In the genomic region with DNA sequence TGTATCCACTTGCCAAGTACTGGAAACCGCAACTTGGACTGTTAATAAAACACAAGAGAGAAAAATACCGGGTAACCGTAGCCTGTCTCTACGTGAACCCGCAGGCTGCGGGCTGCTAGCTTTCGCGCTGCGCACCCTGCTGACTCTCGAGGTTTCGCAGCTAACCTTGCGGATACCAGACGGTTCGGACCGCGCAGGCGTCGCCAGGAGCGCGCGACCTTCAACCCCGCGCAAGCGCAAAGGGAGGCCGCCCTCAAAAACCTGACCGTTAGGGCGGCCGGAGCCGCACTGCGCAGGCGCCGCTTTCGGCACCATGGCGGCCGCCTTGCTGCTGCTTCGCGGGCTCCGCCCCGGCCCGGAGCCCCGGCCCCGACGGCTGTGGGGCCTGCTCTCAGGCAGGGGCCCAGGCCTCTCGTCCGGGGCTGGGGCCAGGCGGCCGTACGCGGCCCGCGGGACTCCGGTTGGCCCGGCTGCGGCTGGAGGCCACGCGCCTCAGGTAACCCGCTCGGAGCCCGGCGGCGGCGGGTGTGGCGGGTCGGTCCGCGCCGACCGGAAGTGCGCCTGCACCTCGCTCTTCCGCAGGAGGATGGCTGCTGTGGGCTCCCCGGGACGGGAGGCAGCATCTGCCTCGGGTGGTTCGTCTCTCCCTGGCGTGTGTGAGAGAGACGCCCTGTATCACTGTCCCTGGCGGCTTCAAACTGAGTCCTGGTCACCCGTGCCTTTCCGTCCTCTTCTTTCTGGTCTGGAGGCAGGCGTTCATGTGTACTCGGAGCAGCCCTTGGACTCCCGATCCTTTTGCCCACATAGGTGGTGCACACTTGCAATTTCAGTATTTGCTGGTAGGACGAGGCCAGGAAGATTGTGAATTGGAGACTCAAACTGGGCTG, we compare ENCODE assay signal across 8 mouse cellular contexts. TPM values are rescaled to one million over a fixed set of nuclear protein-coding genes. Genes with fewer than 3 reads are reported as not detected.
DNase-seq lines count a peak whose midpoint lies in the region; ATAC-seq and TF ChIP-seq lines count a peak whose summit lies in the region.

No protein-coding gene starts in this region.

- H3K4me1 ChIP-seq in hindbrain, postnatal 0 days (ENCODE audit: insufficient read depth, low read length), result 0 out of 2 replicates have a peak, but pooled peaks cover 7% of the 10 kb centered on the region

- peak; percentile 65 for TF ChIP-seq CTCF in hindbrain, postnatal 0 days (IDR thresholded peaks at IDR 0.05; ENCODE audit: low read depth)
- peak; percentile 53 for TF ChIP-seq CTCF in left cerebral cortex, adult 2 months (IDR thresholded peaks at IDR 0.05)

- peak; percentile 96 for ATAC-seq in hindbrain, postnatal 0 days
- ATAC-seq in megakaryocyte, adult 5-6 weeks (ENCODE audit: poor library complexity, severe bottlenecking), result peak; percentile 94

- H3K4me3 ChIP-seq in hindbrain, postnatal 0 days (ENCODE audit: low read length), result peak overlapping the region; percentile 96
- H3K4me3 ChIP-seq in left cerebral cortex, adult 2 months, result peak overlapping the region; percentile 62

- peak; percentile 95 for DNase-seq in WW6 (ENCODE audit: low read depth, low spot score)
- DNase-seq in cerebellum, postnatal 4 days (ENCODE audit: low spot score in 2 of 2), result peak; percentile 88 to 94
- peak; percentile 96 for DNase-seq in gastrocnemius, adult 18-20 months (ENCODE audit: low spot score)
- DNase-seq in hindbrain, postnatal 0 days (ENCODE audit: low spot score), result peak; percentile 99
- DNase-seq in left cerebral cortex, adult 2 months (ENCODE audit: extremely low spot score in 1 of 2, low spot score in 2 of 2), result peak; percentile 95 to 96
- peak; percentile 94 to 97 for DNase-seq in right cerebral cortex, adult 2 months (ENCODE audit: low spot score in 2 of 2)
- peak; percentile 95 for DNase-seq in urinary bladder, postnatal 14 days (ENCODE audit: low spot score)

- H3K9me3 ChIP-seq in hindbrain, postnatal 0 days (ENCODE audit: low read length), result no peaks in the 10 kb centered on the region

- WGBS in hindbrain, postnatal 0 days, result under 1% methylated on average over 84 of the region's 84 CpGs

- peak overlapping the region; percentile 92 for H3K9ac ChIP-seq in hindbrain, postnatal 0 days (replicated peaks; ENCODE audit: low read length)

- H3K27ac ChIP-seq in hindbrain, postnatal 0 days, result peak overlapping the region; percentile 94
- H3K27ac ChIP-seq in left cerebral cortex, adult 2 months, result peak overlapping the region; percentile 97

- intact Hi-C loops in left cerebral cortex, adult 2 months (cut with DNase I), result loop anchor here (1.0 to 5.0 kb wide), 3 partner anchors 23 to 458 kb away; a partner anchor contains a TSS

- H3K36me3 ChIP-seq in hindbrain, postnatal 0 days (ENCODE audit: insufficient read depth, low read length), result no peaks in the 10 kb centered on the region

- no peaks in the 10 kb centered on the region for H3K27me3 ChIP-seq in hindbrain, postnatal 0 days (ENCODE audit: insufficient read depth, low read length)

- peak overlapping the region; percentile 74 for H3K4me2 ChIP-seq in hindbrain, postnatal 0 days (ENCODE audit: low read depth, low read length)

RNA-seq across cellular contexts. Expression of a gene that starts 2.7 kb away (rescaled TPM):
- 10 to 100 TPM; 73.9 to 77.4 TPM for total RNA-seq in gastrocnemius, adult 18-20 months (2021)
- 45.1 and 52.7 TPM in 2 replicates for total RNA-seq in hindbrain, postnatal 0 days (2014; rRNA removed)
- 49.7 and 51.6 TPM in 2 replicates for polyA plus RNA-seq in hindbrain, postnatal 0 days (2015; fragmentation: Nextera tagmentation; extraction: Ambion mirVana)
- 10 to 100 TPM; 66.2 to 68.8 TPM for total RNA-seq in left cerebral cortex, adult 2 months (2021)
- 39.2 and 40.0 TPM in 2 replicates for total RNA-seq in megakaryocyte, adult 5-6 weeks (2015)
- total RNA-seq in megakaryocyte, adult 5-6 weeks (2017), result 34.3 and 56.2 TPM in 2 replicates

RNA-seq across cellular contexts. Expression of a gene that starts 23.4 kb away (rescaled TPM):
- total RNA-seq in gastrocnemius, adult 18-20 months (2021), result 10 to 100 TPM; 61.1 to 68.9 TPM
- total RNA-seq in hindbrain, postnatal 0 days (2014; rRNA removed), result 89.9 and 96.6 TPM in 2 replicates
- polyA plus RNA-seq in hindbrain, postnatal 0 days (2015; fragmentation: Nextera tagmentation; extraction: Ambion mirVana), result 74.4 and 75.9 TPM in 2 replicates
- 100 to 1,000 TPM; 161 to 175 TPM for total RNA-seq in left cerebral cortex, adult 2 months (2021)
- 86.2 and 87.9 TPM in 2 replicates for total RNA-seq in megakaryocyte, adult 5-6 weeks (2015)
- total RNA-seq in megakaryocyte, adult 5-6 weeks (2017), result 90.5 and 102 TPM in 2 replicates

RNA-seq across cellular contexts. Expression of a gene that starts 36.7 kb away (rescaled TPM):
- total RNA-seq in gastrocnemius, adult 18-20 months (2021), result 100 to 1,000 TPM; 432 to 435 TPM
- 2,723 and 2,758 TPM in 2 replicates for total RNA-seq in hindbrain, postnatal 0 days (2014; rRNA removed)
- polyA plus RNA-seq in hindbrain, postnatal 0 days (2015; fragmentation: Nextera tagmentation; extraction: Ambion mirVana), result 808 and 861 TPM in 2 replicates
- total RNA-seq in left cerebral cortex, adult 2 months (2021), result 100 to 1,000 TPM; 369 to 415 TPM
- 726 and 746 TPM in 2 replicates for total RNA-seq in megakaryocyte, adult 5-6 weeks (2015)
- total RNA-seq in megakaryocyte, adult 5-6 weeks (2017), result 1,905 and 2,227 TPM in 2 replicates

RNA-seq across cellular contexts. Expression of a gene that starts 51.7 kb away (rescaled TPM):
- total RNA-seq in gastrocnemius, adult 18-20 months (2021), result under 1 TPM in 1 of 2 experiments, not detected in 1; 0.14 TPM
- total RNA-seq in hindbrain, postnatal 0 days (2014; rRNA removed), result 16.5 and 21.2 TPM in 2 replicates
- polyA plus RNA-seq in hindbrain, postnatal 0 days (2015; fragmentation: Nextera tagmentation; extraction: Ambion mirVana), result 11.9 and 13.4 TPM in 2 replicates
- 10 to 100 TPM; 68.5 to 89.8 TPM for total RNA-seq in left cerebral cortex, adult 2 months (2021)
- total RNA-seq in megakaryocyte, adult 5-6 weeks (2015), result 0.11 TPM in 1 of 2 replicates, not detected in the other
- total RNA-seq in megakaryocyte, adult 5-6 weeks (2017), result 0.22 and 0.98 TPM in 2 replicates

Comparison
In these comparisons a context has a peak if more than half of its experiments do, and no peak if none do; other contexts are left out.
1. Peak in every context shown above with its lines: DNase-seq, ATAC-seq, H3K4me3 ChIP-seq and H3K27ac ChIP-seq.